Mouse (Mus musculus): ENCODE data around the gene Dthd1.

Dthd1 gene

GRCm38 (mm10) chr5:62813402-62814071 lies at the start of gene Dthd1:
Gene Dthd1 (plus strand): TSS chr5:62813823.
- peak in 1 of 2 experiments; percentile 52 for DNase-seq (ENCODE audit: low spot score in 2 of 2)

- DNase-seq (ENCODE audit: low spot score in 2 of 2), result no peak
Measured at GRCm38 (mm10) chr5:62764161-62764560, 49.5 kb upstream of the Dthd1 start.

- no peak for DNase-seq (ENCODE audit: low spot score in 2 of 2)
Measured at GRCm38 (mm10) chr5:62765459-62765783, 48.2 kb upstream of the Dthd1 start.

- DNase-seq (ENCODE audit: low spot score in 2 of 2), result peak; percentile 56 to 57
Measured at GRCm38 (mm10) chr5:62765784-62766701, 47.6 kb upstream of the Dthd1 start, which contains the start of gene Arap2. Gene Arap2 (minus strand): TSS chr5:62766159.

GRCm38 (mm10) chr5:62771775-62772599 lies 41.6 kb upstream of the Dthd1 start:
- DNase-seq (ENCODE audit: low spot score in 2 of 2), result no peak

- peak; percentile 46 to 49 for DNase-seq (ENCODE audit: low spot score in 2 of 2)
Measured at GRCm38 (mm10) chr5:62777804-62778203, 35.8 kb upstream of the Dthd1 start.

- DNase-seq (ENCODE audit: low spot score in 2 of 2), result no peak
Measured at GRCm38 (mm10) chr5:62778682-62779081, 34.9 kb upstream of the Dthd1 start.

GRCm38 (mm10) chr5:62786809-62787208 lies 26.8 kb upstream of the Dthd1 start:
- DNase-seq (ENCODE audit: low spot score in 2 of 2), result no peak

- DNase-seq (ENCODE audit: low spot score in 2 of 2), result no peak
Measured at GRCm38 (mm10) chr5:62790921-62791564, 22.6 kb upstream of the Dthd1 start.

GRCm38 (mm10) chr5:62792776-62793175 lies 20.8 kb upstream of the Dthd1 start:
- DNase-seq (ENCODE audit: low spot score in 2 of 2), result no peak

- DNase-seq (ENCODE audit: low spot score in 2 of 2), result no peak
Measured at GRCm38 (mm10) chr5:62814072-62814414, 420 bp downstream of the Dthd1 start.

- DNase-seq (ENCODE audit: low spot score in 2 of 2), result no peak
Measured at GRCm38 (mm10) chr5:62815741-62816140, 2.1 kb downstream of the Dthd1 start.

- DNase-seq (ENCODE audit: low spot score in 2 of 2), result no peak
Measured at GRCm38 (mm10) chr5:62819567-62819966, 5.9 kb downstream of the Dthd1 start.

GRCm38 (mm10) chr5:62820363-62821271 lies 7.0 kb downstream of the Dthd1 start:
- peak in 1 of 2 experiments; percentile 26 for DNase-seq (ENCODE audit: low spot score in 2 of 2)

- DNase-seq (ENCODE audit: low spot score in 2 of 2), result no peak
Measured at GRCm38 (mm10) chr5:62842955-62843730, 29.5 kb downstream of the Dthd1 start.

- DNase-seq (ENCODE audit: low spot score in 2 of 2), result no peak
Measured at GRCm38 (mm10) chr5:62846571-62847131, 33.0 kb downstream of the Dthd1 start.

- DNase-seq (ENCODE audit: low spot score in 2 of 2), result no peak
Measured at GRCm38 (mm10) chr5:62851337-62851736, 37.7 kb downstream of the Dthd1 start.

GRCm38 (mm10) chr5:62854361-62854844 lies 40.8 kb downstream of the Dthd1 start:
- no peak for DNase-seq (ENCODE audit: low spot score in 2 of 2)

GRCm38 (mm10) chr5:62857502-62857901 lies 43.9 kb downstream of the Dthd1 start:
- no peak for DNase-seq (ENCODE audit: low spot score in 2 of 2)
